ENCODE assay signal across 23 mouse cellular contexts in the genomic region with DNA sequence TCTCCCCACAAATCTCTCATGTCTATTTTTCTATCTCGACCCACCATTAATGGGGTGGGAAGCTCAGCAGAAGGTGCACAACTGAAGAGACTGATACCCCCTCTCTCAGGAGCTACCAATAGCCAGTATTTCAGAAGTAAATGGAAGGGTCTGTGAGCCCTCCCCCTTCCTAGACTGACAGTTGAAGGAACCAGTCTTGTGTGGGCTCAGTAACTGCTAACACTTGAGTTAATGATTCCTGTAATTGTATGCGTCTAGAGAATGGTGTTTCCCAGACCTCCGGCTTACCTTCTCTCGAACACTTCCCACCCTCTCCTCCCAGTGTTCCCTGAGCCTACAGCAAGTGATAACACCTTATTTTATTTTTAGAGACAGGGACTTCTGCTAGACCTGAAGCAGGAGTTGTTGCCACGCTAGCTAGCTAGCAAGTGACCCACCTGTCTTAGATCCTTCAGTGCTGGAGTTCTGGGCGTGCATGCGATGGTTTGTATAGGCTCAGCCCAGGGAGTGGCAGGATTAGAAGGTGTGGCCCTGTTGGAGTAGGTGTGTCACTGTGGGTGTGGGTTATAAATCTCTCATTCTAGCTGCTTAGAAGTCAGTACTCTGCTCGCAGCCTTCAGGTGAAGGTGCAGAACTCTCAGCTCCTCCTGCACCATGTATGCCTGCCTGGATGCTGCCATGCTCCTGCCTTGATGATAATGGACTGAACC. TPM values are rescaled to one million over a fixed set of nuclear protein-coding genes. Genes with fewer than 3 reads are reported as not detected.
A peak's percentile ranks its signal among the peaks of the same experiment; 100 is the strongest.
DNase-seq lines count a peak whose midpoint lies in the region; ATAC-seq and TF ChIP-seq lines count a peak whose summit lies in the region.
"Had no signal": no experiment of that assay in that cellular context is flagged by ENCODE, and none has a peak within 500 bp of the region (broad histone marks: within the 10 kb centered on the region; RNA-seq: fewer than 3 reads in every experiment).

No protein-coding gene starts in this region.

- H3K4me3 ChIP-seq in hindbrain, embryonic 13.5 days = no peak overlapping the region
- H3K4me3 ChIP-seq in hindbrain, embryonic 16.5 days (ENCODE audit: low read length) = no peak overlapping the region
- no peak overlapping the region for H3K4me3 ChIP-seq in kidney, postnatal 0 days (replicated peaks; ENCODE audit: low read depth, low read length)
- H3K4me3 ChIP-seq in neural tube, embryonic 15.5 days (replicated peaks) = no peak overlapping the region
- H3K4me3 ChIP-seq: embryonic facial prominence, embryonic 15.5 days; gastrocnemius, adult 2 months; limb, embryonic 13.5 days; liver, embryonic 12.5 days; midbrain, embryonic 12.5 days had no signal

- H3K4me2 ChIP-seq in hindbrain, embryonic 13.5 days = no peak overlapping the region
- no peak overlapping the region for H3K4me2 ChIP-seq in hindbrain, embryonic 16.5 days (ENCODE audit: low read length)
- H3K4me2 ChIP-seq in kidney, postnatal 0 days (ENCODE audit: low read length) = no peak overlapping the region
- no peak overlapping the region for H3K4me2 ChIP-seq in neural tube, embryonic 15.5 days
- H3K4me2 ChIP-seq: embryonic facial prominence, embryonic 15.5 days; limb, embryonic 13.5 days; liver, embryonic 12.5 days had no signal

- H3K27me3 ChIP-seq in hindbrain, embryonic 13.5 days = no peaks in the 10 kb centered on the region
- H3K27me3 ChIP-seq in hindbrain, embryonic 16.5 days (replicated peaks; ENCODE audit: control insufficient read depth, insufficient read depth, low read length) = no peaks in the 10 kb centered on the region
- no peaks in the 10 kb centered on the region for H3K27me3 ChIP-seq in kidney, postnatal 0 days (ENCODE audit: insufficient read depth, low read length)
- no peaks in the 10 kb centered on the region for H3K27me3 ChIP-seq in neural tube, embryonic 15.5 days (replicated peaks)
- H3K27me3 ChIP-seq: embryonic facial prominence, embryonic 15.5 days; limb, embryonic 13.5 days; liver, embryonic 12.5 days had no signal

- TF ChIP-seq POLR2A in brain, embryonic 14.5 days (IDR thresholded peaks at IDR 0.05; ENCODE audit: borderline replicate concordance, extremely low read depth, insufficient read depth, insufficient read length, poor library complexity, severe bottlenecking) = no peak

- peak; percentile 34; the same call in 1 of the 2 replicates for ATAC-seq in hindbrain, embryonic 13.5 days (ENCODE audit: low FRiP score)
- ATAC-seq in hindbrain, embryonic 16.5 days = no peak; the same call in 1 of the 2 replicates
- peak; percentile 50; the same call in 1 of the 2 replicates for ATAC-seq in kidney, postnatal 0 days (replicated peaks; ENCODE audit: low FRiP score, low read depth)
- ATAC-seq in neural tube, embryonic 15.5 days (ENCODE audit: low FRiP score) = peak; percentile 9; the same call in 1 of the 2 replicates
- ATAC-seq: CD4-positive, CD25-positive, alpha-beta regulatory T cell, adult 4 months; forebrain, embryonic 14.5 days; liver, embryonic 12.5 days had no signal

- WGBS in hindbrain, embryonic 13.5 days = 65% methylated on average over 8 of the region's 8 CpGs
- 72% methylated on average over 8 of the region's 8 CpGs for WGBS in hindbrain, embryonic 16.5 days
- 52% methylated on average over 8 of the region's 8 CpGs for WGBS in kidney, postnatal 0 days
- WGBS in neural tube, embryonic 15.5 days = 71% methylated on average over 8 of the region's 8 CpGs

- H3K9ac ChIP-seq in hindbrain, embryonic 13.5 days = no peak overlapping the region
- no peak overlapping the region for H3K9ac ChIP-seq in hindbrain, embryonic 16.5 days (ENCODE audit: low read depth, low read length)
- no peak overlapping the region for H3K9ac ChIP-seq in kidney, postnatal 0 days (ENCODE audit: low read depth, low read length)
- no peak overlapping the region for H3K9ac ChIP-seq in neural tube, embryonic 15.5 days (replicated peaks)
- H3K9ac ChIP-seq: embryonic facial prominence, embryonic 15.5 days; limb, embryonic 13.5 days; liver, embryonic 12.5 days; midbrain, embryonic 12.5 days had no signal

- TF ChIP-seq CTCF in kidney, postnatal 0 days (IDR thresholded peaks at IDR 0.05; ENCODE audit: low read depth) = no peak
- no peak for TF ChIP-seq CTCF in brain, embryonic 14.5 days (IDR thresholded peaks at IDR 0.05; ENCODE audit: borderline replicate concordance, extremely low read depth, insufficient read depth, insufficient read length)

- H3K27ac ChIP-seq in hindbrain, embryonic 13.5 days = peak overlapping the region; percentile 79
- H3K27ac ChIP-seq in hindbrain, embryonic 16.5 days (ENCODE audit: low read depth, low read length) = no peak overlapping the region
- no peak overlapping the region for H3K27ac ChIP-seq in kidney, postnatal 0 days
- H3K27ac ChIP-seq in neural tube, embryonic 15.5 days (replicated peaks) = peak overlapping the region; percentile 71
- H3K27ac ChIP-seq: embryonic facial prominence, embryonic 15.5 days; gastrocnemius, adult 2 months; limb, embryonic 13.5 days; liver, embryonic 12.5 days; midbrain, embryonic 12.5 days had no signal

- H3K9me3 ChIP-seq in hindbrain, embryonic 13.5 days = no peaks in the 10 kb centered on the region
- H3K9me3 ChIP-seq in hindbrain, embryonic 16.5 days (ENCODE audit: control insufficient read depth, low read length) = no peaks in the 10 kb centered on the region
- H3K9me3 ChIP-seq in kidney, postnatal 0 days (replicated peaks; ENCODE audit: low read length) = no peaks in the 10 kb centered on the region
- H3K9me3 ChIP-seq in neural tube, embryonic 15.5 days (replicated peaks) = no peaks in the 10 kb centered on the region
- H3K9me3 ChIP-seq: embryonic facial prominence, embryonic 15.5 days; limb, embryonic 13.5 days; liver, embryonic 12.5 days; midbrain, embryonic 12.5 days had no signal

- DNase-seq in kidney, postnatal 0 days (ENCODE audit: low spot score) = peak; percentile 7
- DNase-seq in kidney, postnatal 36 days = no peak
- DNase-seq in brain, embryonic 14.5 days (ENCODE audit: low read depth) = peak; percentile 35
- no peak for DNase-seq in right cerebral cortex, postnatal 14 days
- DNase-seq: adrenal gland, postnatal 36 days; cerebellum, adult 11 months; cerebellum, adult 9-11 months; gastrocnemius, adult 2 months; layer of hippocampus, adult 9-11 months; lung, adult 18-20 months; lung, postnatal 10 days had no signal

- peaks cover 34% of the 10 kb centered on the region for H3K4me1 ChIP-seq in hindbrain, embryonic 13.5 days (replicated peaks)
- peaks cover 16% of the 10 kb centered on the region for H3K4me1 ChIP-seq in hindbrain, embryonic 16.5 days (ENCODE audit: control insufficient read depth, insufficient read depth, low read depth, low read length)
- 0 out of 2 replicates have a peak, but pooled peaks cover 6% of the 10 kb centered on the region for H3K4me1 ChIP-seq in kidney, postnatal 0 days (replicated peaks; ENCODE audit: insufficient read depth, low read length)
- H3K4me1 ChIP-seq in neural tube, embryonic 15.5 days = peaks cover 32% of the 10 kb centered on the region

- no peaks in the 10 kb centered on the region for H3K36me3 ChIP-seq in hindbrain, embryonic 13.5 days
- no peaks in the 10 kb centered on the region for H3K36me3 ChIP-seq in hindbrain, embryonic 16.5 days (ENCODE audit: control insufficient read depth, insufficient read depth, low read length)
- H3K36me3 ChIP-seq in kidney, postnatal 0 days (ENCODE audit: insufficient read depth, low read length) = no peaks in the 10 kb centered on the region
- no peaks in the 10 kb centered on the region for H3K36me3 ChIP-seq in neural tube, embryonic 15.5 days
- H3K36me3 ChIP-seq: embryonic facial prominence, embryonic 15.5 days; limb, embryonic 13.5 days; liver, embryonic 12.5 days; midbrain, embryonic 12.5 days had no signal

RNA-seq across cellular contexts. Expression of gene Slc6a5, which starts 29.8 kb away (rescaled TPM):
- 12.5 and 13.0 TPM in 2 replicates for polyA plus RNA-seq in hindbrain, embryonic 13.5 days (2015; fragmentation: Nextera tagmentation; extraction: Ambion mirVana)
- polyA plus RNA-seq in hindbrain, embryonic 16.5 days (2015; fragmentation: Nextera tagmentation; extraction: Ambion mirVana) = 13.3 and 15.7 TPM in 2 replicates
- not detected in 2 replicates for polyA plus RNA-seq in kidney, postnatal 0 days (2015; fragmentation: Nextera tagmentation; extraction: Ambion mirVana)
- 2.2 and 10.4 TPM in 2 replicates for polyA plus RNA-seq in brain, embryonic 14.5 days (2012; rRNA removed)
- 14.9 and 19.7 TPM in 2 replicates for polyA plus RNA-seq in neural tube, embryonic 15.5 days (2015; fragmentation: Nextera tagmentation; extraction: Ambion mirVana)
- polyA plus RNA-seq: CD4-positive, CD25-positive, alpha-beta regulatory T cell, adult 4 months; embryonic facial prominence, embryonic 15.5 days; forebrain, embryonic 14.5 days; heart, embryonic 16.5 days; large intestine, adult 2 months; liver, embryonic 12.5 days; urinary bladder, adult 2 months had no signal

Comparison
In these comparisons a context has a peak if more than half of its experiments do, and no peak if none do; other contexts are left out.
1. H3K27ac ChIP-seq: peak in hindbrain, embryonic 13.5 days (single experiment) and neural tube, embryonic 15.5 days (single experiment); none in hindbrain, embryonic 16.5 days (single experiment) and kidney, postnatal 0 days (single experiment).
2. DNase-seq: peak in kidney, postnatal 0 days (single experiment) and brain, embryonic 14.5 days (single experiment); none in kidney, postnatal 36 days (0 of 2) and right cerebral cortex, postnatal 14 days (single experiment).